Mouse (Mus musculus): ENCODE data around the gene Mobp.

Gene Mobp

GRCm38 (mm10) chr9:120133755-120134475 is 15.6 kb upstream of the Mobp start:
- in situ Hi-C loops (cut with MboI, MseI): loop anchor here in 1 of 2 experiments (25.0 kb wide), 1 partner anchor 872 kb away; no protein-coding TSS in a partner anchor

- in situ Hi-C loops (cut with MboI, MseI): loop anchor here (5.0 to 25.0 kb wide), 2 partner anchors 38 to 872 kb away; no protein-coding TSS in a partner anchor
These were observed 14.9 kb upstream of the Mobp start for GRCm38 (mm10) chr9:120134529-120135160.

GRCm38 (mm10) chr9:120135454-120135853 is 14.1 kb upstream of the Mobp start:
- in situ Hi-C loops (cut with MboI, MseI): loop anchor here (5.0 to 25.0 kb wide), 2 partner anchors 37 to 873 kb away; no protein-coding TSS in a partner anchor

- in situ Hi-C loops (cut with MboI, MseI): loop anchor here in 1 of 2 experiments (5.0 to 25.0 kb wide), 2 partner anchors 52 to 878 kb away; no protein-coding TSS in a partner anchor
These were observed 8.9 kb upstream of the Mobp start for GRCm38 (mm10) chr9:120140652-120141051.

GRCm38 (mm10) chr9:120144474-120144873 is 5.0 kb upstream of the Mobp start:
- in situ Hi-C loops (cut with MboI, MseI): loop anchor here in 1 of 2 experiments (5.0 to 25.0 kb wide), 2 partner anchors 48 to 882 kb away; no protein-coding TSS in a partner anchor

- in situ Hi-C loops (cut with MboI, MseI): no loop called here
These were observed 1.6 kb downstream of the Mobp start for GRCm38 (mm10) chr9:120151152-120151551.

GRCm38 (mm10) chr9:120151906-120152399 is 2.4 kb downstream of the Mobp start:
- in situ Hi-C loops (cut with MboI, MseI): no loop called here

- in situ Hi-C loops (cut with MboI, MseI): no loop called here
These were observed 8.5 kb downstream of the Mobp start for GRCm38 (mm10) chr9:120158047-120158446.

- in situ Hi-C loops (cut with MboI, MseI): no loop called here
These were observed 14.4 kb downstream of the Mobp start for GRCm38 (mm10) chr9:120163862-120164261.

- in situ Hi-C loops (cut with MboI, MseI): no loop called here
These were observed 18.3 kb downstream of the Mobp start for GRCm38 (mm10) chr9:120167826-120168225.

- in situ Hi-C loops (cut with MboI, MseI): loop anchor here (5.0 kb wide), 2 partner anchors 34 to 144 kb away; no protein-coding TSS in a partner anchor
These were observed 21.8 kb downstream of the Mobp start for GRCm38 (mm10) chr9:120171295-120171694.

GRCm38 (mm10) chr9:120174436-120175137 is 25.1 kb downstream of the Mobp start:
- in situ Hi-C loops (cut with MboI, MseI): loop anchor here (5.0 kb wide), 2 partner anchors 37 to 147 kb away; no protein-coding TSS in a partner anchor

GRCm38 (mm10) chr9:120178813-120179212 is 29.3 kb downstream of the Mobp start:
- in situ Hi-C loops (cut with MboI, MseI): no loop called here

- in situ Hi-C loops (cut with MboI, MseI): no loop called here
These were observed 35.0 kb downstream of the Mobp start for GRCm38 (mm10) chr9:120184499-120184898.

GRCm38 (mm10) chr9:120186856-120187255 is 37.3 kb downstream of the Mobp start:
- in situ Hi-C loops (cut with MboI, MseI): no loop called here

- in situ Hi-C loops (cut with MboI, MseI): loop anchor here in 1 of 2 experiments (5.0 to 10.0 kb wide), 2 partner anchors 49 to 1804 kb away; partner anchors contain the start of gene Pomgnt2
These were observed 41.4 kb downstream of the Mobp start for GRCm38 (mm10) chr9:120190891-120191290.

- in situ Hi-C loops (cut with MboI, MseI): loop anchor here in 1 of 2 experiments (5.0 to 10.0 kb wide), 2 partner anchors 49 to 1803 kb away; partner anchors contain the start of gene Pomgnt2
These were observed 42.0 kb downstream of the Mobp start for GRCm38 (mm10) chr9:120191362-120192098.

GRCm38 (mm10) chr9:120192742-120193141 is 43.2 kb downstream of the Mobp start:
- in situ Hi-C loops (cut with MboI, MseI): loop anchor here in 1 of 2 experiments (5.0 to 10.0 kb wide), 2 partner anchors 50 to 1802 kb away; partner anchors contain the start of gene Pomgnt2

GRCm38 (mm10) chr9:120200873-120201272 is 51.4 kb downstream of the Mobp start:
- in situ Hi-C loops (cut with MboI, MseI): no loop called here

GRCm38 (mm10) chr9:120201743-120202142 is 52.2 kb downstream of the Mobp start:
- in situ Hi-C loops (cut with MboI, MseI): no loop called here

GRCm38 (mm10) chr9:120202683-120203082 is 53.2 kb downstream of the Mobp start:
- in situ Hi-C loops (cut with MboI, MseI): no loop called here
